Mouse (Mus musculus) brain, embryonic 14.5 days (tissue): ENCODE data around the gene Yjefn3. TPM values are rescaled to one million over a fixed set of nuclear protein-coding genes. Genes with fewer than 3 reads are reported as not detected.
A peak's percentile ranks its signal among the peaks of the same experiment; 100 is the strongest.

ENCODE experiments used
- DNase-seq: peaks from one replicate; pipeline ENCODE4 v3.0.0-alpha.2; 2011; ENCODE audit warnings: low read depth
- CTCF ChIP-seq: fragments of 200-500 bp; IDR thresholded peaks from 2 replicates; pipeline ENCODE4 v1.5.1; 2012; ENCODE audit warnings: inconsistent platforms, mild to moderate bottlenecking, moderate library complexity, borderline replicate concordance; ENCODE audit not compliant: insufficient read depth, insufficient read length; ENCODE audit errors: extremely low read depth
- POLR2A ChIP-seq: fragments of 200-500 bp; IDR thresholded peaks from 2 replicates; pipeline ENCODE4 v1.6.1; 2012; ENCODE audit warnings: mild to moderate bottlenecking, inconsistent platforms, borderline replicate concordance; ENCODE audit not compliant: poor library complexity, insufficient read depth, insufficient read length, severe bottlenecking; ENCODE audit errors: extremely low read depth
- polyA plus RNA-seq: library from polyadenylated mRNA; depleted of rRNA; stranded (reverse); fragments of >200 nt; gene quantifications from 2 replicates; pipeline ENCODE4 v1.2.3, GENCODE M21; 2012

The Yjefn3 gene
- polyA plus RNA-seq, 1 experiment: 12.6 TPM

DNA sequence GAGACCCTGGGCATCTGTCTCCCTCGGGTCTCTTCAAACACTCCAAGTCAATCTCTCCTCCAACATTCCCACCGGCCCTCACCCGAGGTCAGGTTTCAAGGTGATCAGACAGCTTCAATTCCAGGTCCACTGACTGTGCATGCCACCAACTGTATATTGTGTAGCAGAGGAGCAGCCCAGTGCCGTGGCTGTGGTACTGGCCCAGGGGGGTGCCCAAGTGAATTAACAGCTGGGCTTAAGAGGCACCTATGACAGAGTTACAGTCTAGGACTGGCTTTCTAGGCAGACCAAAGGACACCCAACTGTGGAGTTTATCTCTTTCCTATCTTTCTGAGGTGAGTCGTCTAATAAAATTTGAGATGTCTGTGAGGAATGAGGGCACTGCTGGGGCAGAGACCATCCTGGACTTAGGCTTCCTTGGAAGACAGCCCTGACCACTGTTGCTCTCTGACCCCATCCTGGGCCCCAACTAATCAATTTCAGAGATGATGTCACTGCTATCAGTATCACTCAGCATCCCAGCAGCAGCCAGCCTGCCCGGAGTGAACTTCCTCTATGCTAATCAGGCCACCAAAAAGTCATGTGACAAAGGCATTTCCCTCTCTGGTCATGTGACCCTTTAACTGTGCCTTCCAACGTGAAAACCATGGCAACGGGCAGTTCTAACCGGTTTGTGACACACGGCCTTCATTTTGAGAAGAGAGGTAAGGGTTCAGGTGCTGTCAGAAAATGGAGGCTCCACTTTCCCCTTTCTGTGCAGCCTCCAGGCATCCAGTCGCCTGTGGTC is 17.6 kb upstream of the Yjefn3 start:
- DNase-seq: peak; percentile 91
- TF ChIP-seq CTCF (no peak), POLR2A (no peak)

- TF ChIP-seq POLR2A: no peak
- TF ChIP-seq CTCF: peak; percentile 91
- DNase-seq: peak; percentile 95
Observed at GRCm38 (mm10) chr8:69919010-69919409, 16.5 kb upstream of the Yjefn3 start.

DNA sequence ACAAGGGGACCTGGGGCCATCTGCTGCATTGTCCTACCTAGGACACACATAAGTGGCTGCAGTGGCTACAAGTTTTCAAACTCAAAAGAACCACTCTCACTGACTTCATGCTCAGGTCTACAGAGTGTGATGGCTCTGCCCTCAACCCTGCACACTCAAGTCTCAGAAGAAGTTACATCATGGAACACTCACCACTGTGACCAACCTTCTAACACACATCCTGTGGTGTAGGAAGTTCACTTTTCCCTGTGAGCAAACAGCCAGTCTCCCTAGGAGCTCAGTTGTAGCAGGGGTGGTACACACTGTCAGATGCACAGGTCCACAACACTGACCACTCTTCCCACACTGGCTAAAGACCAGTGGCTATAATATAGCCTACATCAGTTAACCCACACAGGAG is 16.0 kb upstream of the Yjefn3 start:
- TF ChIP-seq CTCF (no peak), POLR2A (no peak)
- no peak for DNase-seq

- peak; percentile 57 for DNase-seq
- TF ChIP-seq CTCF (peak; percentile 51), POLR2A (no peak)
Observed at GRCm38 (mm10) chr8:69915748-69916147, 13.2 kb upstream of the Yjefn3 start.

GRCm38 (mm10) chr8:69914526-69914925 is 12.0 kb upstream of the Yjefn3 start:
- DNase-seq: no peak
- TF ChIP-seq CTCF (no peak), POLR2A (no peak)

- no peak for DNase-seq
Observed at GRCm38 (mm10) chr8:69912478-69913074, 10.1 kb upstream of the Yjefn3 start.

DNA sequence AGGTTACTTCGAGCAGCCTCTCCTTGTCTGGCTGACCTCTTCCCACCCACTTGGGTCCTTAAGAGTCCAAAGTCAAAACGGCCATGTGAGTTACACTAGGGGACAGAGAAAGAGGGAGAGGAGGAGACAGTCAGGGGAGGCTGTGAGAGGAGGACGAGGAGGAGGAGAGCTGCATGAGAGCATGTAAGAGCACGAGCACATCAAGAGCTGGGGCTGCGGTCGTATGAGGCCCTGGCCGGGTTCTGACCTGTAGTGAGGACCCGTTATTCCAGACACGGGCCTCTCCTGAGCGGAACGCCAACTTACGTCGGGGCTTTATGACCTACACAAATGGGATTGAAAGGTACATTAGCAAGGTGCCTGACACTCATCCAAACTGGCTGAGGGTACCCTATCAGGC is 9.4 kb upstream of the Yjefn3 start:
- no peak for DNase-seq
- TF ChIP-seq CTCF (no peak), POLR2A (no peak)

More at GRCm38 (mm10) chr8:69912478-69913074, 10.1 kb upstream of the Yjefn3 start:
- TF ChIP-seq CTCF (no peak), POLR2A (no peak)

DNA sequence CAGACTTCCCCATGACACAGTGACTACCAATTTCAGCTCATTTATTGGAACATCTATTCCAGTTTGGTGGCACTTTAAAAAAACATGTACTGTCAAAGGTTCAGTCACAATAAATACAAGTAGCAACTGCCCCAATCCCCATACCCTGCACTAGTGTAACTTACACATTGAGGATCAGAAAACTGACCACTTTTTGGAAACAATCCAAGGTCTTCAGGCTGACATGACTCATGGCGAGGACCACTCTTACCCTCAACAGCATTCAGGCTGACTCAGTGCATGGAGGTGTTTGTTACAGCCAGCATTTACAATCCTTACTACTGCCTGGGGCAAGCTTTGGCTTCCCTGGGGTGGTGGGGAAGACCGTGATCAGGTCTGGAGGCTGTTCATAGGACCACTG is 4.6 kb upstream of the Yjefn3 start:
- no peak for TF ChIP-seq POLR2A
- TF ChIP-seq CTCF: no peak
- no peak for DNase-seq

GRCm38 (mm10) chr8:69906260-69906659 is 3.7 kb upstream of the Yjefn3 start:
- DNase-seq: no peak
- no peak for TF ChIP-seq POLR2A

DNA sequence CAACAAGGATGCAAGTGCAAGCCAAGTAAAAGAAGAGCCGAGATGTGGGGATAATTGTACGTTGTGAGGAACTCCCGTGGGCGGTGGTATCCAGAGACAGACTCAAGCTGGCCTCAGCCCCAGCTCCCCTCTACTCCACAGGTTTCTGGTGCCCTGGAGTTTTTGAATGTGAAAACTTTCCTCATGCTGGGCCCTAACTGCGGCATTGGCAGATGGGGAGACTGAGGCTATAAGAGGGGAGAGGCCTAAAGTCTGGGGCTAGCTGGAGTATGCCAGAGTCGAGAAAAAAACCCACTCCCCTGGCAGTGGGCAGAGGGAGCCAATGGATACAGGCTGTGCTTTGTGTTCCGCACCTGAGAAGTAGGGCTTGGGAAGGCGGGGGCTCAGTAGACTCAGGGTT is 1.6 kb upstream of the Yjefn3 start:
- TF ChIP-seq CTCF: no peak
- no peak for TF ChIP-seq POLR2A
- no peak for DNase-seq

DNA sequence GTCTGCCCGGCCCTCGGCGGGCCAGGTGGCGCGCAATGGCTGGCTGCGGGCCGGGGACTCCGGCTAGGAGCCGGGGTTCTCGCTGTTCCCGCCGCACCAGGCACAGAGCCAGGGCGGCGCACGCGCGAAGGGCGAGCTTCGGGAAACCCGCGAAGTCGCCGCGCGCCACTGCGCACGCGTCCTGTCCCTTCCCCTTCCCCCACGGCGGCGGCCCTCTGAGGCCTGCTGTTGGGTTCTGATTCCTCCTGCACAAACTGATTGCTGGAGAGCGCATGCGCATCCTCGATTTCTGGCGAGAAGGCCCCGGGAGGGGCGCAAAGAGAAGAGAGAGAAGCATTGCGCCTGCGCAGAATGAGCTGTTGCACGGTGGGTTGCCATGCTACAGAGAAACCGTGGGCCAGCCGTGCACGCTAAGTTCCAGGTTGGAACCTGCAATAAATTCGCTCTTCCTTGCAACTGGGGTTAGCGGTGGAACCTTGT is 591 bp upstream of the Yjefn3 start:
- peak; percentile 89 for TF ChIP-seq POLR2A
- TF ChIP-seq CTCF: no peak
- peak; percentile 100 for DNase-seq

DNA sequence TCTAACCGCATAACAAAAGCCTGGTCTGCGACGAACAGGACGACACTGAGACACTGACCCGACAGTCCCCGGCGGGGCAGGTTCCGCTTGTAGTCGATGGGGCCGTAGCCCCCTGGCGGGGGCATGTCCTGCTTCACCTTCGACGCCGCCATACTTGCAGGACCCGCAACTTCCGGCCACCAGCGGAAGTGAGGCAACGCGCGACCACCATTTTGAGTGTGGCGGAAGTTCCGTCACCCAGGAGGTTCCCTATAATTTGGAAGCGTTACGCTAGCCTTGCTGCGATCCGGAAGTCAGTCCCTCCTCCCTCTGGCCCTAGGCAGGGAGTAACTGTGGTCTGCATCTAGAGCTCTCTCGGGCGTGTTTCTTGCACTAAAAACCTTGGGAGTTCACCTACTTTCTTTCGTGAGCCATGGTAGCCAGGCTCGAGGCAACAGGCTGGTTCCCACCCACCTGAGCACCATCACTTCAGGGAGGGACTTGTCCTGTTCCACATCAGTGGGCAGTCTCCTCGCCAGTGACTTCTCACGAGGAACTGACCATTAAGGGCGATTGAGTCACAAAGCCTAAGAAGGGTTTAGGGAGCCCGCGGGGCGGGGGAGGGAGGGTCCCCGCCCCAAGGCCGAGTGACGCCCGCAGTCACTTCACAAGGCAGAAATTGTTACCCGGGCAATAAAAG is 889 bp downstream of the Yjefn3 start:
- TF ChIP-seq POLR2A (peak; percentile 61; the same call in 1 of the 2 replicates), CTCF (peak; percentile 70)
- DNase-seq: peak; percentile 99
